Mouse (Mus musculus) C2C12 (cell line): ENCODE measurements around the gene Cd48.

Source experiments
- CEBPB ChIP-seq: IDR thresholded peaks from one replicate; pipeline ENCODE4 v1.6.1; 2011; ENCODE audit warnings: low read depth, mild to moderate bottlenecking, control low read depth, moderate library complexity
- CTCF ChIP-seq: IDR thresholded peaks from one replicate; pipeline ENCODE4 v1.5.1; 2011; ENCODE audit not compliant: control insufficient read depth, insufficient read depth, insufficient read length
- MAX ChIP-seq: IDR thresholded peaks from one replicate; pipeline ENCODE4 v1.6.1; 2011; ENCODE audit warnings: mild to moderate bottlenecking, control low read depth
- MYOD1 ChIP-seq: IDR thresholded peaks from one replicate; pipeline ENCODE4 v1.6.1; 2011; ENCODE audit warnings: low read depth; ENCODE audit not compliant: control insufficient read depth, insufficient read length
- MYOG ChIP-seq: IDR thresholded peaks from one replicate; pipeline ENCODE4 v1.6.1; 2011; ENCODE audit not compliant: control insufficient read depth, insufficient read length; ENCODE audit errors: extremely low read depth

DNA sequence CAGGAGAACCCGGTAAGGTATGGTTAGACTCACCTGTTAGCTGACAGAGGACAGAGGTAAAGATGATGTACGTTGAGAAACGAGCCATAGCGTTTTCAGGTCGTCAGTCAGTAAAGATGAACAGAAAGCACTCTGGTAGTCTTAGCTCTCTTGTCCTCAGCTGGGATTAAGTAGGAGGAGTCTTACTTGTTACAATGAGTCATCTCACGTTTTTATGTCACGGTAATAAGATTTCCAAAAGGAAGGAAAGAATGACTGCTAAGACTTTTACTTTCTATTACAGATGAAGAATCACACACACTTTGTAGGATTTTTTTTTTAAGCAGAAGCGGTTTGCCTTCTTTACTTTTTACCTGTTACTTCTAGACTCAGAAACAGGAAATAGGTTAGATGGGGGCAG, 33.0 kb upstream of the Cd48 start:
- no peak for TF ChIP-seq MYOD1
- no peak for TF ChIP-seq CTCF
- TF ChIP-seq MYOG: no peak
- no peak for TF ChIP-seq MAX
- no peak for TF ChIP-seq CEBPB
